Comparison of ENCODE assay signal across 16 mouse cellular contexts in genomic region chr3:65469207-65469606, GRCm38 (mm10). TPM values are rescaled to one million over a fixed set of nuclear protein-coding genes. Genes with fewer than 3 reads are reported as not detected.
DNase-seq lines count a peak whose midpoint lies in the region; ATAC-seq lines count a peak whose summit lies in the region.
"Had no signal": no experiment of that assay in that cellular context is flagged by ENCODE, and none has a peak within 500 bp of the region (broad histone marks: within the 10 kb centered on the region; RNA-seq: fewer than 3 reads in every experiment).

No protein-coding gene starts in this region.

- intact Hi-C loops in heart, postnatal 14 days (cut with DNase I): no loop called here

- no peak overlapping the region for H3K9ac ChIP-seq in kidney, embryonic 16.5 days (replicated peaks; ENCODE audit: low read length)
- no peak overlapping the region for H3K9ac ChIP-seq in liver, embryonic 12.5 days
- H3K9ac ChIP-seq: embryonic facial prominence, embryonic 12.5 days; midbrain, embryonic 12.5 days had no signal

- 83% methylated on average over 4 of the region's 4 CpGs for WGBS in kidney, embryonic 16.5 days
- 56% methylated on average over 4 of the region's 4 CpGs for WGBS in liver, embryonic 12.5 days (ENCODE audit: insufficient replicate concordance)

- H3K9me3 ChIP-seq in kidney, embryonic 16.5 days (ENCODE audit: low read length): no peaks in the 10 kb centered on the region
- no peaks in the 10 kb centered on the region for H3K9me3 ChIP-seq in liver, embryonic 12.5 days (replicated peaks)
- H3K9me3 ChIP-seq: embryonic facial prominence, embryonic 12.5 days; midbrain, embryonic 12.5 days had no signal

- no peaks in the 10 kb centered on the region for H3K36me3 ChIP-seq in kidney, embryonic 16.5 days (ENCODE audit: insufficient read depth, low read length)
- H3K36me3 ChIP-seq in liver, embryonic 12.5 days: no peaks in the 10 kb centered on the region
- H3K36me3 ChIP-seq: embryonic facial prominence, embryonic 12.5 days; midbrain, embryonic 12.5 days had no signal

- no peak overlapping the region for H3K4me2 ChIP-seq in kidney, embryonic 16.5 days (replicated peaks; ENCODE audit: low read depth, low read length)
- H3K4me2 ChIP-seq in liver, embryonic 12.5 days: no peak overlapping the region
- H3K4me2 ChIP-seq: embryonic facial prominence, embryonic 12.5 days; midbrain, embryonic 12.5 days had no signal

- ATAC-seq in kidney, embryonic 16.5 days (ENCODE audit: low FRiP score, low TSS enrichment): no peak
- ATAC-seq in megakaryocyte-erythroid progenitor cell, adult 5-6 weeks (replicated peaks; ENCODE audit: low FRiP score, low TSS enrichment, poor library complexity, severe bottlenecking): peak; percentile 90
- ATAC-seq in monocyte, adult 5-6 weeks (replicated peaks; ENCODE audit: insufficient number of reproducible peaks, low FRiP score, low TSS enrichment, poor library complexity, severe bottlenecking): no peak
- ATAC-seq in liver, embryonic 12.5 days: no peak
- ATAC-seq: intestine, postnatal 0 days had no signal

- no peak overlapping the region for H3K4me3 ChIP-seq in kidney, embryonic 16.5 days (ENCODE audit: low read length)
- no peak overlapping the region for H3K4me3 ChIP-seq in liver, embryonic 12.5 days
- H3K4me3 ChIP-seq: embryonic facial prominence, embryonic 12.5 days; heart, adult 2 months; midbrain, embryonic 12.5 days had no signal

- H3K27ac ChIP-seq in kidney, embryonic 16.5 days (ENCODE audit: low read length): no peak overlapping the region
- no peak overlapping the region for H3K27ac ChIP-seq in liver, embryonic 12.5 days
- H3K27ac ChIP-seq: embryonic facial prominence, embryonic 12.5 days; heart, adult 2 months; midbrain, embryonic 12.5 days had no signal

- DNase-seq in heart, adult 11 months: peak; percentile 89
- DNase-seq in heart, postnatal 14 days: no peak
- DNase-seq in kidney, postnatal 36 days: peak; percentile 6 to 18
- peak; percentile 22 for DNase-seq in Muller cell, postnatal 12 days (ENCODE audit: inconsistent ontology term)
- DNase-seq: adrenal gland, postnatal 14 days; heart, adult 2 months; heart, postnatal 36 days; lung, postnatal 14 days; thymus, postnatal 36 days had no signal

- H3K4me1 ChIP-seq in kidney, embryonic 16.5 days (ENCODE audit: insufficient read depth, low read length): no peaks in the 10 kb centered on the region
- no peaks in the 10 kb centered on the region for H3K4me1 ChIP-seq in liver, embryonic 12.5 days
- H3K4me1 ChIP-seq: embryonic facial prominence, embryonic 12.5 days; midbrain, embryonic 12.5 days had no signal

- no peaks in the 10 kb centered on the region for H3K27me3 ChIP-seq in kidney, embryonic 16.5 days (ENCODE audit: insufficient read depth, low read length)
- H3K27me3 ChIP-seq in liver, embryonic 12.5 days (replicated peaks): no peaks in the 10 kb centered on the region
- H3K27me3 ChIP-seq: embryonic facial prominence, embryonic 12.5 days; midbrain, embryonic 12.5 days had no signal

RNA-seq across cellular contexts. Expression of gene Tiparp, which starts 59.0 kb away (rescaled TPM):
- 10 to 100 TPM; 12.3 to 15.0 TPM for total RNA-seq in heart, postnatal 14 days (2021)
- polyA plus RNA-seq in kidney, embryonic 16.5 days (2015; fragmentation: Nextera tagmentation; extraction: Ambion mirVana): 27.4 and 28.3 TPM in 2 replicates
- total RNA-seq in megakaryocyte-erythroid progenitor cell, adult 5-6 weeks (2014; fragmentation: Nextera tagmentation): 3.5 and 6.9 TPM in 2 replicates
- total RNA-seq in megakaryocyte-erythroid progenitor cell, adult 5-6 weeks (2017): 8.3 and 17.0 TPM in 2 replicates
- total RNA-seq in monocyte, adult 5-6 weeks (2017): 41.8 to 78.8 TPM (median 72.4 TPM) in 3 replicates
- 9.4 and 10.2 TPM in 2 replicates for polyA plus RNA-seq in liver, embryonic 12.5 days (2016; fragmentation: Nextera tagmentation; extraction: Ambion mirVana)

Comparison
In these comparisons a context has a peak if more than half of its experiments do, and no peak if none do; other contexts are left out.
1. DNase-seq: peak in heart, adult 11 months (single experiment), kidney, postnatal 36 days (2 of 2) and Muller cell, postnatal 12 days (single experiment); none in heart, postnatal 14 days (0 of 2).